Mouse (Mus musculus): Measurements from ENCODE around the gene Npnt.

- TF ChIP-seq CTCF (IDR thresholded peaks at IDR 0.05; ENCODE audit: low read depth) (no peak), EP300 (optimal IDR thresholded peaks at IDR 0.05) (no peak)
Measured at GRCm38 (mm10) chr3:132870079-132870478, 80.0 kb downstream of the Npnt start.

Measured in stomach, postnatal 0 days (tissue).